Mouse (Mus musculus) liver, adult 2 months (tissue): ENCODE measurements around the gene Cbx4. TPM values are rescaled to one million over a fixed set of nuclear protein-coding genes. Genes with fewer than 3 reads are reported as not detected.

Experiments
- DNase-seq: peaks from one replicate; pipeline ENCODE4 v3.0.0-alpha.2; 2011; ENCODE audit warnings: low read depth, low spot score; ENCODE audit errors: extremely low read depth
- H3K27ac ChIP-seq: fragments of 200-500 bp; replicated peaks from 2 replicates; pipeline ENCODE4 v1.5.1; 2012; ENCODE audit warnings: low read depth, mild to moderate bottlenecking, control low read depth, inconsistent platforms, low read length; ENCODE audit not compliant: insufficient read depth
- H3K27me3 ChIP-seq: fragments of 200-500 bp; 2 replicates; pipeline ENCODE4 v1.6.1; 2012; ENCODE audit warnings: mild to moderate bottlenecking, moderate library complexity, low read length, inconsistent platforms; ENCODE audit not compliant: control insufficient read depth, insufficient read depth
- H3K36me3 ChIP-seq: fragments of 200-500 bp; 2 replicates; pipeline ENCODE4 v1.6.1; 2012; ENCODE audit warnings: low read length, inconsistent platforms; ENCODE audit not compliant: control insufficient read depth, insufficient read depth
- H3K4me1 ChIP-seq: fragments of 200-500 bp; 2 replicates; pipeline ENCODE4 v1.6.1; 2011; ENCODE audit warnings: low read length; ENCODE audit not compliant: control insufficient read depth, insufficient read depth
- H3K4me3 ChIP-seq: fragments of 200-500 bp; 2 replicates; pipeline ENCODE4 v1.5.1; 2011; ENCODE audit warnings: low read depth, mild to moderate bottlenecking, control low read depth, low read length, moderate library complexity; ENCODE audit not compliant: insufficient read depth
- H3K79me2 ChIP-seq: fragments of 200-500 bp; 2 replicates; pipeline ENCODE4 v1.6.1; 2012; ENCODE audit warnings: inconsistent platforms, mild to moderate bottlenecking, low read length, moderate library complexity; ENCODE audit not compliant: control insufficient read depth, insufficient read depth
- H3K9ac ChIP-seq: fragments of 200-500 bp; 2 replicates; pipeline ENCODE4 v1.6.1; 2012; ENCODE audit warnings: low read depth, mild to moderate bottlenecking, control low read depth, inconsistent platforms, low read length
- CTCF ChIP-seq: fragments of 200-500 bp; IDR thresholded peaks from 2 replicates; pipeline ENCODE4 v1.5.1; 2011; ENCODE audit warnings: low read depth, low read length, control low read depth
- POLR2A ChIP-seq: fragments of 200-500 bp; IDR thresholded peaks from 2 replicates; pipeline ENCODE4 v1.6.1; 2011; ENCODE audit warnings: low read length, control low read depth; ENCODE audit not compliant: insufficient read depth; ENCODE audit errors: extremely low read depth
- WGBS: fragments of 180-500 bp; shearing (Covaris S2); methylation state at CpG from one replicate; pipeline ENCODE4 v1.1.7; 2018; 5-methylcytosine and 5-hydroxymethylcytosine counted together
- polyA plus RNA-seq: library from polyadenylated mRNA; depleted of rRNA; stranded (reverse); fragments of >200 nt; gene quantifications from 2 replicates; pipeline ENCODE4 v1.2.3, GENCODE M21; 2012; rRNA removed
- total RNA-seq: library from RNA; depleted of rRNA; stranded (reverse); fragments of >200 nt; gene quantifications from 2 replicates; pipeline ENCODE4 v1.2.3, GENCODE M21; 2014; rRNA removed

Gene Cbx4
- total RNA-seq = 2.8 and 2.9 TPM in 2 replicates
- polyA plus RNA-seq = 7.9 and 8.2 TPM in 2 replicates

- peak; percentile 64 for TF ChIP-seq CTCF
- peak; percentile 83 for TF ChIP-seq POLR2A
- peak within 1 kb of the TSS; percentile 90 for H3K27ac ChIP-seq
- peaks cover 18% of the 10 kb centered on the region; the same call in 1 of the 2 replicates for H3K79me2 ChIP-seq
- peak within 1 kb of the TSS; percentile 100 for H3K9ac ChIP-seq
- H3K27me3 ChIP-seq = no peaks in the 10 kb centered on the region
- H3K36me3 ChIP-seq = no peaks in the 10 kb centered on the region; the same call in 1 of the 2 replicates
- peak within 1 kb of the TSS; percentile 99 for H3K4me3 ChIP-seq
- DNase-seq = peak; percentile 83
- 3% methylated on average over 62 of the region's 67 CpGs for WGBS
- H3K4me1 ChIP-seq = peaks cover 20% of the 10 kb centered on the region
Observed at GRCm38 (mm10) chr11:119086144-119086971, at the start of gene Cbx4. Gene Cbx4, minus strand, starts transcription at chr11:119086221.

- Histone ChIP-seq H3K27ac (peak overlapping the region; percentile 30; the same call in 1 of the 2 replicates), H3K9ac (no peak overlapping the region)
- DNase-seq = no peak
Observed at GRCm38 (mm10) chr11:119134586-119134985, 48.6 kb upstream of the Cbx4 start.

GRCm38 (mm10) chr11:119133437-119134221, 47.6 kb upstream of the Cbx4 start:
- H3K27ac ChIP-seq = peak overlapping the region; percentile 82
- peak; percentile 96 for DNase-seq

More at GRCm38 (mm10) chr11:119134586-119134985, 48.6 kb upstream of the Cbx4 start:
- WGBS = 55% methylated on average over 17 of the region's 17 CpGs
- Histone ChIP-seq H3K79me2 (no peaks in the 10 kb centered on the region), H3K4me3 (no peak overlapping the region), H3K27me3 (no peaks in the 10 kb centered on the region), H3K4me1 (peaks cover 7% of the 10 kb centered on the region; the same call in 1 of the 2 replicates), H3K36me3 (no peaks in the 10 kb centered on the region)
- no peak for TF ChIP-seq POLR2A
- TF ChIP-seq CTCF = no peak

GRCm38 (mm10) chr11:119132198-119133035, 46.4 kb upstream of the Cbx4 start:
- TF ChIP-seq POLR2A (no peak), CTCF (no peak)
- H3K36me3 ChIP-seq = no peaks in the 10 kb centered on the region
- no peaks in the 10 kb centered on the region for H3K27me3 ChIP-seq
- H3K9ac ChIP-seq = no peak overlapping the region
- peaks cover 14% of the 10 kb centered on the region for H3K4me1 ChIP-seq
- no peak overlapping the region for H3K4me3 ChIP-seq
- WGBS = 93% methylated on average over 14 of the region's 14 CpGs
- H3K27ac ChIP-seq = no peak overlapping the region
- no peaks in the 10 kb centered on the region for H3K79me2 ChIP-seq
- DNase-seq = no peak

More at GRCm38 (mm10) chr11:119133437-119134221, 47.6 kb upstream of the Cbx4 start:
- 19% methylated on average over 5 of the region's 5 CpGs for WGBS
- no peaks in the 10 kb centered on the region for H3K79me2 ChIP-seq
- H3K4me3 ChIP-seq = no peak overlapping the region
- peaks cover 7% of the 10 kb centered on the region; the same call in 1 of the 2 replicates for H3K4me1 ChIP-seq
- H3K27me3 ChIP-seq = no peaks in the 10 kb centered on the region
- peak overlapping the region; percentile 5; the same call in 1 of the 2 replicates for H3K9ac ChIP-seq
- H3K36me3 ChIP-seq = no peaks in the 10 kb centered on the region
- TF ChIP-seq CTCF = no peak
- TF ChIP-seq POLR2A = no peak
